Mouse (Mus musculus): ENCODE data around the gene Snx9.

- TF ChIP-seq CTCF (IDR thresholded peaks at IDR 0.05; ENCODE audit: extremely low read depth, insufficient read length, insufficient replicate concordance, low read depth, low read length), result no peak
- TF ChIP-seq POLR2A (IDR thresholded peaks at IDR 0.05; ENCODE audit: low read depth, low read length), result no peak
Measured at GRCm38 (mm10) chr17:5822541-5822940, 18.6 kb upstream of the Snx9 start.
